Mouse (Mus musculus): Measurements from ENCODE around the gene Iqch.

The Iqch gene

DNA sequence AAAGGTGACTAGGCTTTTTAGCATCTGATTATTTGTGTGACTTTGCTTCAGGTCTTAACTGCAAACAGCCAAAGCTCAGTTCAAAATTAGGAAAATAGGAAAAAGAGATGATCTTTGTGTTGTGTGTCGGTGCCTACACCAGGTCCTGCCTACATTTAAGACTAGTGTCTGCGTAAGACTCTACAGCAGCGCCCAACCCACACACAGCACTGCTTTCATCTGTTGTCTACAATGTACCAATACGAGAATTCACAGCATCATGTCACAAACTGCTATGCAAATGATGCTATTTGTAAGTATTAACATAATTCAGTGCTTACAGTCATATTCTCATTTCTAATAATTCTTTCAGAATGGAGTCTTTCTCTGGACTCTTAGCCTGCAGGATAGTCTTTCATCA lies 108.5 kb downstream of the Iqch start:
- in situ Hi-C loops (cut with MboI, MseI), result no loop called here

- in situ Hi-C loops (cut with MboI, MseI), result no loop called here
Measured at GRCm38 (mm10) chr9:63492291-63492690, 110.0 kb downstream of the Iqch start.

DNA sequence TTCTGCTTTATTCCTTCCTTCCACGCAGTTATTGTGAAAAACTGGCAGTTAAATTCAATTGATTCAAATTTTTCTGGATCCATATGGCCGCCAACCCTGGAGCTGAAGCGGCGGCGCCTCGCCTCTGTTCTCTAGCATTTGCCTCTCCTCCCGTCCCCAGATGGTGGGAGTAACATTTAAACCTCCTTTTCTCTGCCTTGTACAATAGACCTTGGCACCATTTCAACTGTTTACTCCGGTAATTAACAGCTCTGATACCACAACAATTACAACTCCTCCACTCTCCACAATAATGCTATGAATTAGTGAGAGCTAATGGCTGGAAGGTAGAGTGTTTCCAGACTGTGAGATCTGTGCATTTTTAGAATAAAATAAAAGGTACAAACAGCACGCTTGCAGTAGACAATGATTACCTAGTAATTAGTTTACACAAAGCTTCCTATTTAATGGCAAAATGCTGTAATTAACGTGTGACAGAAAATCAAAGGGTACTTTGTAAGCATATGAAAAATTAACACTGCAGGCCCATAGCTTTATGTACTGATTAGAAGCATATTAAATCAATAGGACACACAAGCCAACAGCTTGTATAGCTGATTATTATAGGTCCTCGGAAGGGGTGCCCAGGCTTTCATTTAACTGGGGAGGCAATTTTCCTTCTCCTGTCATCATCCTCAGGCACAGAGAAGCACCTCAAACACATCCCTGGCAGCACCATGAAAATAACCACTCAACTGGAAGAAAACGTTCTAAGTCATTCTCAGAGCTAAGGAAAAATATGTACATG lies 111.6 kb downstream of the Iqch start:
- in situ Hi-C loops (cut with MboI, MseI), result no loop called here

DNA sequence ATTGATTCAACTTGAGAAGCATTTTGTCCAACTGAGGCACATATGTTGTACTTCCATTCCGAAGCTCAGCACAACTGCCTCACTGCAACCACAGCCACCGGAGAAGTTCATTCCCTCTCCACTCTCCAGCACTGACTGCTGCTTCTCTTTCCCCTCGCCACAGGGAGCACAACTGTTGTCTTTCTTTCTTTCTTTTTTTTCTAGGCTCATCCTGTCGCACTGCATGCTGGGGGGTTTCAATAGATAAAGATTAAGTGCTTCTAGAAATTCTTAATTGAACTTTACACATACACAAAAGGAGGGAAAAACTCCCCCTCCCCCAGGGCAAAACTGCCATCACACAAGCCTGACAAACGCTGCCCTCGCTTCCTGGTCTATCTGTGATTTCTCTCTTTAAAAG lies 113.1 kb downstream of the Iqch start:
- in situ Hi-C loops (cut with MboI, MseI), result no loop called here

DNA sequence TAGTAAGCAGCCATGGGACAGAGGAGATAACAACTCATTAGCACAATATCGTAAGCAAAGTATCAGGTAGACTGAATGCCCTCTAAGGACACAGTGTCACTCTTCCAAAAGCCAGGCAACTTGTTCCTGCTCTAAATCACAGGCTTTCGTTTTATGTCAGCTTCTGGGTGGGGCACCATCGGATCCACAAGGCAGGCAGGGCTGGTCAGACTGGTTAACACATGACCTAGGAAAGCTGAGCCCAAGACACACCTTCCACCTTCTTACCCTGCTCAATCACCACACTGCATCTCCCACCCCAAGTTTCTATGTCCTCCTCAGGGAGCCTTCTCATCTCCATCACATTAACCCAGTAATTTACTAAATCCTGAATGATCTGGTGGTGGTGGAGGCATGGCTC lies 136.7 kb downstream of the Iqch start:
- in situ Hi-C loops (cut with MboI, MseI), result loop anchor here (25.0 kb wide), 1 partner anchor 328 kb away; the partner anchor contains the start of gene Skor1

DNA sequence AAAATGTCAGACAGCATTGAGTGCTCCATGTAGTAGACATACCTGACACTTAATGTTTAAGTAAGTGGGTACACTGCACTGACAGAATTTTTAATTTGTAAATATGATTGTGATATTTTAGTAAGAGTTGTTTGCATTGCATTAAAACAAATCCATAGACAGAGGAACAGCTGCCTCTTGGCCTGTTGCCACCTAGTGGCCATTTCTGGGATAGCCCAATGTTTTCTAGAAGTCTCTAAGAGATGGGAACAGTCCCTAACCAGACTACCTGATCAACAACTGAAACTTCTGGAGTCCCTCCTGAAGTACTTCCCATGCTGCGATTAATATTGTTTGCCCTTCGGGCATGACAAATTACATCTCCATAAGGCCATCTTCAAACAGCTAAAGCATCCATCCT lies 140.0 kb downstream of the Iqch start:
- in situ Hi-C loops (cut with MboI, MseI), result loop anchor here (25.0 kb wide), 1 partner anchor 325 kb away; the partner anchor contains the start of gene Skor1

DNA sequence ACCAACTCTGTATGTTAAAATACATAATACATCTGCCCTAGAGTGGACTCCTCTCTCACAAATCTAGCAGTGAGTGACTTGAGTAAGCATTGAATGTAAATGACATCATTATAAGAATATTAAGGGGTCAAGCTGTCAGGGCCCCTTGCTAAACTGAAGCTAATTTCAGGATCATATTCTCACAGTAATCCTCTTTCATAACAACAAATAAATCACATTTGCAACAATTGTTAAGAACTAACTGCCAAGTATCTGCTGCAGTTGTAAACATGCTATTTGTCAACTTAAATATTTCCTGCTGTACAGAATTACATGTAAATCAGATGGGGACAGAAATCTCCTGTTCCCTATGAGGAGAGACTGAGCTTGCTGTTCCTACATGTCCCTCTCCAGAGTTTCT lies 145.9 kb downstream of the Iqch start:
- in situ Hi-C loops (cut with MboI, MseI), result loop anchor here (25.0 kb wide), 1 partner anchor 319 kb away; the partner anchor contains the start of gene Skor1

GRCm38 (mm10) chr9:63454341-63454740 lies 148.0 kb downstream of the Iqch start:
- in situ Hi-C loops (cut with MboI, MseI), result loop anchor here (25.0 kb wide), 1 partner anchor 317 kb away; the partner anchor contains the start of gene Skor1

- in situ Hi-C loops (cut with MboI, MseI), result loop anchor here (25.0 kb wide), 1 partner anchor 313 kb away; the partner anchor contains the start of gene Skor1
Measured at GRCm38 (mm10) chr9:63450531-63451030, 151.7 kb downstream of the Iqch start.

DNA sequence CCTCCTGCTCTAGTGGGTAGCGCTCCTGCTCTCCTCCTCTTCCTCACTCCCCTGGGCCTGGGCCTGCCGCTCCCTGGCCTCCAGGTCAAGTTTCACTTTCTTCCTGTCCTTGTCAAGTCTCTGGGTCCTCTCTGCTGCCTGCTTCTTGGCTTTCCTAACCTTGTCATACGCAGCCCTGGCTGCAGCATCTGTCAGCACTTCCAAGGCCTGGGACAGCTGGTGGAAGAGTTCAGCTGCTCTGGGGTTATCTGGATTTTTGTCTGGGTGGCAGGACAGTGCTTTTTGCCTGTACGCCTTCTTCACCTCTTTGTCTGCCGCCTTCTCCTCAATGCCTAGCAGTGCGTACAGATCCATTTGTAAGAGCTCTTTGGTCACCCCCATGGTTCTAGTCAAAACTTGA lies 158.6 kb downstream of the Iqch start:
- in situ Hi-C loops (cut with MboI, MseI), result no loop called here

DNA sequence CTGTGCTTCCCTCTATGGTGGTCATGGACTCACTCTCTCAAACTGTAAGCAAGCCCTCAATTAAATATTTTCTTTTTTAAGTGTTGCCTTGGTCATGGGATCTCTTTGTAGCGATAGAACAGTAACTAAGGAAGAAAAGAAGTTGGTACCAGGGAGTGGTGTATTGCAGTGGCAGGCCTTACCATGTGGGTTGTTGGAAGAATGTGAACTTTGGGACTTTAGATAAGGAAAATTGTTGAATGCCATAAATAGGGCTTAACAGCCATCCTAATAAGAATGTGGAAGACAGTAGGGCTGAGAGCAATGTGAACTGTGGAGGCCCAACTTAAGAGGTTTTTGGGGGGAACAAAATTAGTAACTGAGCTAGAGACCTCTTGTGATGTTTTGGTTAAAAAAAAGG lies 171.6 kb downstream of the Iqch start:
- in situ Hi-C loops (cut with MboI, MseI), result no loop called here

- in situ Hi-C loops (cut with MboI, MseI), result no loop called here
Measured at GRCm38 (mm10) chr9:63421096-63421736, 181.1 kb downstream of the Iqch start.

- in situ Hi-C loops (cut with MboI, MseI), result no loop called here
Measured at GRCm38 (mm10) chr9:63420396-63420795, 181.9 kb downstream of the Iqch start.

- in situ Hi-C loops (cut with MboI, MseI), result no loop called here
Measured at GRCm38 (mm10) chr9:63400176-63400575, 202.1 kb downstream of the Iqch start.

GRCm38 (mm10) chr9:63399463-63399815 lies 202.9 kb downstream of the Iqch start:
- in situ Hi-C loops (cut with MboI, MseI), result loop anchor here (25.0 kb wide), 1 partner anchor 863 kb away; the partner anchor contains the start of gene Map2k1

DNA sequence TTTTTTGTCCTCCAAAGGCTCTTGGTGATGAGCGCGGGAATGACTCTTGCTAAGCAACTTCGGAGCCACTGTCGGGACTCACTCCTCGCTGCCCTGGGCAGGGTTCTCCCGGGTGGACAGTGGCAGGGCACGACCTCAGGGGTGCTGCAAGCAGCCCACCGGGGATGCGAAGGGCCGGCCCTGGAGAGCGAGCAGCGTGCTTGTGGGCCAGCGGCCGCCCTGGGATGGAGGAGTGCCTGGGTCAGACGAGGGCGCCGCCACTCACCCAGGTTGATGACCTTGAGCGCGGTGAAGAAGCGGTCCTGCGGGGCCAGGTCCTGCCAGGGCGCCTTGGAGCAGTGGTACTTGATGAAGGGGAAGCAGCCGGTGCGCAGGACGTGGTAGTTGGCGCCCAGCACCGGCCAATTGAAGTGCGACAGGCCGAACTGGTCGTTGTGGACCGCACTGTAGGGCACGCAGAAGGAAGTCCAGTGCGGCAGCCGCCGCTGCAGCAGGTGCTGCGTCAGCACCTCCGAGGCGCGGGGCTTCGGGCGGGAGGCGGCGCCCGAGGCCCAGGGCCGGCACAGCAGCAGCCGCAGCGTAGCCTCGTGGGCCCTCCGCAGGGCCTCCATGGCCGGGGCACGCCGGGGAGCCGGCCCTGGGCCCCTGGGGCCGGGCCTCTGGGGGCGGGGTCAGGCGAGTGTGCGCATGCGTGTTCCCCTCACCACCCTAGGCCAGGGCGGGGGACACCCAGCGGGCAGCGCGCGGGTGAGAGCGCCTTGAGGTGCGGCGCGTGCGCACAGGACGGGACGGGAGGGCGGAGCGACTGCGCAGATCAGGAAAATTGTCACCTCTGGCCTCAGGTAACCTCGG lies 203.5 kb downstream of the Iqch start, which contains the start of gene 2300009A05Rik:
TSS of gene 2300009A05Rik (minus strand) at position 636 of the 852 bp plus-strand sequence.
- in situ Hi-C loops (cut with MboI, MseI), result loop anchor here (25.0 kb wide), 1 partner anchor 863 kb away; the partner anchor contains the start of gene Map2k1

DNA sequence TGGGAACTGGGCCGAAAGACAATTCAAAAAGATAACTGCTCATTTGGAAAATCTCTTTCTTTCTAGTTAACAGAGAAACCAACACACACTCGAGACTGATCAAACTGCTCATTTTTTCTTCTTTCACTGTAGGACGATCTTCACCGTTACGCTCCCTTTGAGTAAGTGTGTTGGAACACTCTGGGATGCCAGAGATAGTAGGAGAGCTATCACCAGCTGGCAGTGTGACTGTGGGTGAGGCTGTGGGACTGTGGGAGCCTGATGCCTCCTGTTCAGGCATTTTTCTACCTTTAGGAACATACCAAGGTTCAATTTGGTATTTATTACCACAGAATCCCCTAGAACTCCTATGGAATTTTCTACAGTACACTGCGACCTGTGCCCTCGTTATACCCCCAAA lies 206.7 kb downstream of the Iqch start:
- in situ Hi-C loops (cut with MboI, MseI), result loop anchor here (25.0 kb wide), 1 partner anchor 867 kb away; the partner anchor contains the start of gene Map2k1

DNA sequence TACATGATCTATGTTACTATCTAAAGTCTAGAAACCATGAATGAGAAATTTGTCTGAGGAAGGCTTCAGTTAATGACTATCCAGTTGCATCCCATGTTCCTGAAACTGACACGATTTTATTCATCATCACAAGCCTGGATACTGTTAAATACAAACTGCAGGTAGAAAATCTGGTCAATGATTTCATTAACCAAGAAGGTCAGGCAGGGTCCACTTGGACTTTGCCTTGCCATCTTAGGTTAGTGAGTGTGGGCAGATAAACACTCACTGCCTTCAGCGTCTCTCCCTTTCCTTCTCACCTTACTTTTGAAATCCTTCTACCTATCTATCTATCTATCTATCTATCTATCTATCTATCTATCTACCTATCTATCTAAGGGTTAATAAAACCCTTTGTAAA lies 211.0 kb downstream of the Iqch start:
- in situ Hi-C loops (cut with MboI, MseI), result loop anchor here (25.0 kb wide), 1 partner anchor 871 kb away; the partner anchor contains the start of gene Map2k1

- in situ Hi-C loops (cut with MboI, MseI), result loop anchor here (25.0 kb wide), 1 partner anchor 880 kb away; the partner anchor contains the start of gene Map2k1
Measured at GRCm38 (mm10) chr9:63382761-63383160, 219.5 kb downstream of the Iqch start.

GRCm38 (mm10) chr9:63380326-63380725 lies 222.0 kb downstream of the Iqch start:
- in situ Hi-C loops (cut with MboI, MseI), result loop anchor here (25.0 kb wide), 1 partner anchor 882 kb away; the partner anchor contains the start of gene Map2k1

- in situ Hi-C loops (cut with MboI, MseI), result loop anchor here (10.0 to 25.0 kb wide), 2 partner anchors 884 to 1263 kb away; partner anchors contain the start of gene Map2k1
Measured at GRCm38 (mm10) chr9:63378174-63378573, 224.1 kb downstream of the Iqch start.
